Mouse (Mus musculus) lung, postnatal 25 days (tissue): ENCODE measurements at regions not wholly inside any gene's neighbourhood (a gene's known extent, or its start where the extent isn't known, plus 50 kb on each side); places are given as distances from the start of the nearest gene placed in this dataset.

Source experiments
- DNase-seq: peaks from one replicate; pipeline ENCODE4 v3.0.0; 2022; ENCODE audit warnings: low spot score

DNA sequence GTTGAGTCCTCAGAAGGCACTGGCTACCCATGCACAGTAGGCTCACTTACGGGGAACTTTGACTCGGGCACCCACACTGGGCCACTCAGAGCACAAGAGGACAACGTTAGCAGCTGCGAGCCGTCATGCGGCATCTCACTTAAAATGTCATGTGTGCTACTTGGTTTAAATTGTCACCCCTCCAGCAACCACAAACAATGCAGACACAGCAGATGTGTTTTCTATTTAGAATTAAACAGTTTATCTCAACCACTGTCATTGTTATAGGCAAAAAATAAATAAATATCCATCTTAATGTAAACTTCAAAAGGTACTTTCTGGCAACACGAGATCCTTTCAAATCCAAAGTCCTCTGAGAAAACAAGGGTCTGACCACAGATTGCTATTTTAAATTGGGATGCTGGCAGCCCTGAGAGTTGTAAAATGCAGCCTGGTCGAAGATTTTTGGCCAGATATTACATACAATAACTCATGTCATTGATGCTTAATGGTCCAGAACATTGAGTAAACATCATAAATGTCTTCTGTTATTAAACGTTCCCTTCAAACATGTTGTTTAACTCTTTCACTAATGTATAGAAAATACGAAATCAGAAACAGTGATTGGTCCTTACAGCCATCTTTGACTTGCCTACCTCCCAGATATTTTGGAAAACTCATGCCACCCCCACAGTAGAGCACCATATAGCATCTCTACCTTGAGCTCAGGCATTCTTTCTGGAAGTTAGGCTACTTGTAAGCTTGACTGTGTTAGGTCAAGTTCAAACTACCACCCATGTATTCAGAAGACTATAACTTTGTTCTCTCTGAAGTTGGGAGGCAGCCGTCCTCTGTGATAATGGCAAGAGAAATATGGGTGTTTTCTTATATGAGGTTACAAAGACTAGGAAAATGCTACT is 232.8 kb upstream of the Tcf21 start:
- peak; percentile 37 for DNase-seq

- DNase-seq = no peak
Observed at GRCm38 (mm10) chr10:23044466-23044865, 224.5 kb upstream of the Tcf21 start.

DNA sequence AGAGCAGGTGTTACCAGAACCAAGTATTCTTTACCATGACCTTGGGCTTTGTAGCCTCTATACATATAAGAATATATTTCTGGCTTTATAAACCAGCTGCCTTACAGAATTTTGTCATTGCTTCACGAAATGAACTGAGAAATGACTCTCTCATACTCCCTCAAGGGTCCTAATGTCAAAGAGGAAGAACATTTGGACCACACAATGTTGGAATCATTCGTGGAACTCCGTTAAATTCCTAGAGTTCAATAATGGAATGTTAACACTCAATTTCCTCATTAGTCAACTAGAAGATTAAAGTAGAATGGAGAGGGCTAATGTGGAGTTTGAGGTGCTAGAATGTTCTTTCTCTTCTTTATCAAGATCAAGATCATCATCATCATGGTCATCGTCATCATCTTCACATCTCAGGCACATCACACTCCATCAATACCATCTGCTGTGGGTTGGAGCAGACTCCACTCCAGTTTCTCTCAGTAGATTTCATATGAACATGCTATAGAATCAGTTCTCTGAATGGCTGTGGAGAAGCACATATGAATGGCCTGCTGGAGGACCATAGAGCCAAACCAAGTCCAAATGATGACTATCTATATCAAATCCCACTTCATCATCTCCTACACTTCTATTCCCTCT is 211.6 kb upstream of the Tcf21 start:
- peak; percentile 10 for DNase-seq

GRCm38 (mm10) chr10:23027961-23028360 is 208.0 kb upstream of the Tcf21 start:
- DNase-seq = peak; percentile 26

GRCm38 (mm10) chr10:23017151-23017678 is 197.2 kb upstream of the Tcf21 start:
- no peak for DNase-seq

- DNase-seq = peak; percentile 21
Observed at GRCm38 (mm10) chr10:23015935-23016694, 196.1 kb upstream of the Tcf21 start.

DNA sequence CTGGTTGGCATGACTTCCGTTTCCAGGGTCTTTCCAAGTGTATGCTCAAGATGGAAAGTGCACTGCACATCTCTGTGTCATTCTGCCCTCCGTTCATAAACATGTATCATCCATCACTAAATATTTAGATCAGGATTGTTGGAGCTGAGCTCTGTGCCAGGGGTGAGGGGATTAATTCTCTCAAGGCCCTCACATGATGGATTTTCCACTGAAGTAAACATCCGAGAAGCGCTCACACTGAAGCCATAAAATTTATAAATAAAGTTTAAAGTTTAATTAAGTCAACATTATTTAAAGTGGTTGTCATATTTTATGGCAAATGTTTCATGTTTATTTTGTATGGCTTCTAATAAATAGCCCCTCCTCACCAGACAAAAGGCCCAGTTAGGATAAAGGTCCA is 190.7 kb upstream of the Tcf21 start:
- DNase-seq = no peak

DNA sequence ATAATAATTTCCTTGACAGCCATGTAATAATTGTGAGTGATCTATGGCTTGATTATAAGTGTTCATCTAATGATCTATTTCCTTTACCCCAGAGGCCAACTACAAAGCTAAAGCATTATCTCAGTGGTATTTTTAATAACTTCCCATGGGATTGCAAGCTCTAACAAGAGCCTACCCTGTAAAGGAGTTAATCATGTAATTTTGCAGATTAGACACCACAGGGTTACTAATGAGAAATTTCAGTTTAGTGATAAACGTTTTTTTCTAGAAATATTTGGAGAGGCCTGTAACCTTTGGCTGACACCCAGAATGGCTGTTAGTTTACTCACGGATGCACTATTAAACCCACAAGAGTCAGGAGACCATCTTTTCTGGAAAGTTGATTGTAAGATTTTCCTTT is 190.2 kb upstream of the Tcf21 start:
- DNase-seq = no peak

DNA sequence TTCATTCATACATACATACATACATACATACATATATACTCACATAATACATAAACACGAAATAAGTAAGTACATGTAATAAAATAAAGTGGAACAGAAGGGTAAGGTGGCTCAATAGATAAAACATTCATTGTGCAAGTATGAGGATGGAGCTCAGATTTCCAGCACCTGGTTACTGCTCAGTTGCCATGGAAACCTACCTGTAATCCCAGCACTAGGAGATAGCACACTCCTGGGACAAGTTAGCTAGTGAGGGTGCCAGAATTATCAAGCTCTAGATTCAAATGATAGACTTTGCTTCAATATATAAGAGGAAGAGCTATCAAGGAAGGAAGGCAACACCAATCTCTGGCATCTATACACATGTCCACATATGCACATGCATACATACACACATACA is 184.8 kb upstream of the Tcf21 start:
- DNase-seq = no peak

DNA sequence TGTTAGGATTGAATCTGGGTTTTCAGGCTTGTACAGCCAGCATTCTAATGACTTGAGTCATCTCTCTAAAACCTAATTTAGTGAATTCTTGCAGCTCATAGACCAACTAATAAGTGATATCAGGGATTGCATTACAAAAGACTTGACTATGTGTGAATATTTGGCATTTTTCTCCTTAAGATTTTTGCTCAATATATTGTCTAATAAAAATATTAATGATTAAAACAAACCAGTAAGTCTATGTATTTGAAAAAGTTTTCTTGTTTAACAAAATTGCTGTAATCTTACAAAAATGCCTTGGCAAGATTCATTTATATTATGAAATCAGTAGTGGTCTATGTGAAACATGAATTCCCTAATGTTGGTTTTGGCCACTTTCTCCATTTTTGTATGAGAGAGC is 183.7 kb upstream of the Tcf21 start:
- DNase-seq = no peak

GRCm38 (mm10) chr10:22998561-22998960 is 178.6 kb upstream of the Tcf21 start:
- no peak for DNase-seq

DNA sequence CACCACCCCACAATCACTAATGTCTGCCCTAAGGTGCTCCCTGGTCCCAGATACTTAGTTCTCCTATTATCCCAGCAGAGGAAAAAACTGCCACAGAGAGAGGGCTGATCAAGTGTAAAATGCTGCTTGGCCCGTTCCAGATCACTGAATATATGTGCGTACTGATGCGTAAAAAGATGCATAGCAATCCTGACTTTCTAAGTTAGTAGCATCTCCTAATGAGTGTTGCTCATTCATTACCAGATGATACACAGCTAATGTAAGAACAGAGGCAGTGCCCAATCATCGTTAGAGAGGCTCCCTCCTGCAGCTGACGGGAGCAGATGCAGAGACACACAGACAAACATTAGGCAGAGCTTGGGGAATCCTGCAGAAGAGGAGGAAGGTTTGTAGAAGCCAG is 177.6 kb upstream of the Tcf21 start:
- no peak for DNase-seq

DNA sequence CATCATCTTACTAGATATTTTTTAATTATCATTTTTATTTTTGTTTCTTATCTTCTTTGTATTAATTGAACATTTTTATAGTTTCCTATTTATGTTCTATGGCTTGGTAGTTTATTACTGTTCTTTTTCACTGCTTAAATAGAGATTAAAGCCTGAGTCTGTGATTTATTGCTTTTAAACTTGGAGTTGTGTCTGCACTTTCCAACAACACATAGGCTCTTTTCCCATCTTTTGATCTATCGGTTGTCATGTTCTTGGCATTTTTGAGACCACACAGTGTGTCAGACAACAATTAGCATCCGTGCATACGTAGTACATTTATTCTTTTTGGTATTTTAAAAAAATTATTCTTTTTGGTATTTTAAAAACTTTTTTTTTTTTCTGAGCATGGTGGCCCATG is 173.2 kb upstream of the Tcf21 start:
- no peak for DNase-seq

GRCm38 (mm10) chr10:22981798-22982197 is 161.8 kb upstream of the Tcf21 start:
- DNase-seq = peak; percentile 8

- DNase-seq = no peak
Observed at GRCm38 (mm10) chr10:22978442-22978841, 158.5 kb upstream of the Tcf21 start.

DNA sequence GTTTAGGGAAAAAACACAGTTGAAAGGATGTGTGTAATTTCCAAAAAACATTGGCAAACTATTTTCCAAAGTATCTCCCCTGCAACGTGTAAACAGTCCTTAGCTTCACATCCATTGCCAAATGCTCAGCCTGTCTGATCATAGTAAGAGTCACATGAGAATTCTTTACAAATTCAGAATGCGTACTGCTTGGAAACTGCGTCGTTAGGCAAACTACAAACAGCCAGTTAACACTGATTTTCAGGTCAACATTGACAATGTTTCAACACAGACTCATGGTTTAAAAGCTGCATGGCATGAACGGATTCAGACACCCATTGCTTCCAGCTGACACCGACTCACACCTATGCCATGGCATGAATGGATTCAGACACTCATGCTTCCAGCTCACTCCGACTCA is 137.0 kb upstream of the Tcf21 start:
- no peak for DNase-seq

DNA sequence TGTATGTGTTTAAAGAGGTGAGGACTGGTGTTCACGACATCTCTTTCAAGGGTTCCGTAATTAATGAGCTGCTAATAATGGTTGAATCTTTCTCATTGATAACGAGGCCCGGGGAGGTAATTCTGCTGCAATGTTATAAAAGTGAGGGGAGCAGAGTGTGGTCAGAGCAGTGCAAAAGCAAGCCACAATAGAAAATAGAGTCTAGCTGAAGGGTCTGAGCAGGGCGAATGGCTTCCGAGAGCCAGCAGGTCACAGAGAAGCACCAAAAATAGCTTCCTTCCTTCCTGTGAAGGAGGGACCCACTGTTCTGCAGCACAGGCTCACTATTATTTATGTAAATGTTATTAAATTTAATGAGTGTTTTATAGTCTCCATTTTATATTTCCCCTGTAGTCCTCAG is 133.3 kb upstream of the Tcf21 start:
- no peak for DNase-seq

GRCm38 (mm10) chr10:22944247-22944646 is 124.3 kb upstream of the Tcf21 start:
- no peak for DNase-seq

DNA sequence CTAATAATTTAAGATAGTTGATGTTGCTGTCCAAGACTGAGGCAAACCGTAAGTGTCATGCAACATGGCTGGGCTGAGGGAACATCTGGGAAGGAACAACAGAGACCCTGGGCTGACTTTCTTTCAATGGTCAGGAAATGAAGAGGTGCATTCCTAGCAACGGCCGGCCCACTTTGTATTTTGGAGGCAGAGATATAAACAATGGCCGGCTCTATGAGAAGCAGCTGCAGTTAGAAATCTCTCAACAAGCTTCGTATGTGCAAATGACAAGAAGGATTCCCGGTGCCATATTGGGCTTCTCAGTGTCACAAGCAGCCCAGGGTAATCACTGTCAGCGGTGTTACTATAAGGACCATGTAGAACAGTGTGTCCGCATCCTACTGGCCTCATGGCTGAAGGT is 108.0 kb upstream of the Tcf21 start:
- DNase-seq = peak; percentile 34

DNA sequence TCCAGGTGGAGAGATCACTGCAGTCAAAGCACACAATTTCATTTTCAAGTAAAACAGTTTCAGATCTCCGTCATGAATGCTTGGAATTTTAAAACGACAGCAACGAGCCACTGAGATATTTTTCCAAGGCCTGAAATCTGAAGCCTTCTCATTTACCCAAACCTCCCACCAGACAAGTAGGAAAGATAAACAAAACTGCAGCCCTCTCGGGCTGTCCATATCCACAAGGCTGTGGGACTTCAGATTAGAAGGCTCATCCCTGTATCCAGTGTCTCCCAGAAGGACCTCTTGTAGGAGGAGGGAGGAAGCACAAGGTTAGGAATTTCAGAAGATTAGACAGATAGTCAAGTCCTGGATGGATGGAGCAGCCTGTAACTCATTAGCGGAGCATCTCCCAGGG is 106.1 kb upstream of the Tcf21 start:
- no peak for DNase-seq

GRCm38 (mm10) chr10:22921035-22921965 is 101.3 kb upstream of the Tcf21 start:
- DNase-seq = no peak
